Mouse (Mus musculus): ENCODE results near the gene Ankdd1a.

GRCm38 (mm10) chr9:65561016-65561415 is 41.0 kb upstream of the Ankdd1a start:
- TF ChIP-seq USF1 (IDR thresholded peaks at IDR 0.05; ENCODE audit: low read depth, low read length) (no peak), CTCF (IDR thresholded peaks at IDR 0.05 in 2 of 3, conservative IDR thresholded peaks at IDR 0.05 in 1 of 3; ENCODE audit: control insufficient read depth in 1 of 3, insufficient read depth in 1 of 3, low read depth in 2 of 3, low read length in 3 of 3, poor library complexity in 1 of 3, severe bottlenecking in 1 of 3) (no peak), MAX (IDR thresholded peaks at IDR 0.05; ENCODE audit: low read length) (no peak), HCFC1 (IDR thresholded peaks at IDR 0.05; ENCODE audit: low read depth, low read length) (no peak)

All from MEL (cell line).